Mouse (Mus musculus): ENCODE results near the gene Itgb3. TPM values are rescaled to one million over a fixed set of nuclear protein-coding genes. Genes with fewer than 3 reads are reported as not detected.

The Itgb3 gene
- polyA plus RNA-seq, 1 experiment = 25.6 TPM

GRCm38 (mm10) chr11:104673412-104673811, 65.6 kb downstream of the Itgb3 start:
- WGBS = 91% methylated on average over 4 of the region's 4 CpGs
- no peak overlapping the region for H3K27ac ChIP-seq (ENCODE audit: insufficient read depth, low read length)
- no peaks in the 10 kb centered on the region for H3K27me3 ChIP-seq (ENCODE audit: control insufficient read depth, insufficient read depth, low read length)
- TF ChIP-seq POLR2A (IDR thresholded peaks at IDR 0.05; ENCODE audit: low read depth, low read length) = no peak
- TF ChIP-seq CTCF (IDR thresholded peaks at IDR 0.05; ENCODE audit: extremely low read depth, insufficient read depth, insufficient read length, insufficient replicate concordance) = no peak
- H3K4me3 ChIP-seq (ENCODE audit: extremely low read depth, insufficient read depth, insufficient read length) = no peak overlapping the region
- no peaks in the 10 kb centered on the region for H3K4me1 ChIP-seq (ENCODE audit: control insufficient read depth, insufficient read depth, insufficient read length)
- H3K36me3 ChIP-seq (ENCODE audit: control insufficient read depth, insufficient read depth, low read length) = no peaks in the 10 kb centered on the region
- DNase-seq (ENCODE audit: low read depth in 1 of 2, low spot score in 2 of 2) = no peak

DNA sequence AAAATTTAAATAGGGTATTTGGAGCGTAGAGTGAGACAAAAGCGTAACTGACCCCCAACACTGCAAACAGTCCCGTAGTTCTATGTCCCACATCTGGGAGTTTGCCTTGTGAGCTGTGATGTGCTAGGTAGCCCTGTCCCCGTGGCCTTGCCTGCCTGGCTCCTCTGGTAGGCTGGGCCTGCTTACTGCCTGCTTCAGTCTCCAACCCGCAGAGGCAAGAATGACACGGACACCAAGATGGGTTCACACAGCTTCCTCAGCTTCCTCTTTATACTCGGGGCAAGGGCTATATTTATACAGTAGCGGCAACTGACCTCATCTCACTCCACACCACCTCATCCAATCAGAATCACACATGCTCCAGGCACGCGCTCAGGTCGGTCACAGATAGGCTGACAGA, 67.0 kb downstream of the Itgb3 start:
- Histone ChIP-seq H3K4me3 (ENCODE audit: extremely low read depth, insufficient read depth, insufficient read length) (no peak overlapping the region), H3K27ac (ENCODE audit: insufficient read depth, low read length) (no peak overlapping the region), H3K4me1 (ENCODE audit: control insufficient read depth, insufficient read depth, insufficient read length) (no peaks in the 10 kb centered on the region), H3K36me3 (ENCODE audit: control insufficient read depth, insufficient read depth, low read length) (no peaks in the 10 kb centered on the region), H3K27me3 (ENCODE audit: control insufficient read depth, insufficient read depth, low read length) (no peaks in the 10 kb centered on the region)
- no peak for DNase-seq (ENCODE audit: low read depth in 1 of 2, low spot score in 2 of 2)
- TF ChIP-seq CTCF (IDR thresholded peaks at IDR 0.05; ENCODE audit: extremely low read depth, insufficient read depth, insufficient read length, insufficient replicate concordance) (no peak), POLR2A (IDR thresholded peaks at IDR 0.05; ENCODE audit: low read depth, low read length) (no peak)
- 76% methylated on average over 11 of the region's 11 CpGs for WGBS

GRCm38 (mm10) chr11:104685548-104685947, 77.7 kb downstream of the Itgb3 start, which contains the start of gene Gm11639:
Gene Gm11639, plus strand, starts transcription at chr11:104685707.
- 68% methylated on average over 23 of the region's 23 CpGs for WGBS
- Histone ChIP-seq H3K36me3 (ENCODE audit: control insufficient read depth, insufficient read depth, low read length) (no peaks in the 10 kb centered on the region), H3K27me3 (ENCODE audit: control insufficient read depth, insufficient read depth, low read length) (no peaks in the 10 kb centered on the region), H3K27ac (ENCODE audit: insufficient read depth, low read length) (no peak within 1 kb of the TSS), H3K4me3 (ENCODE audit: extremely low read depth, insufficient read depth, insufficient read length) (no peak within 1 kb of the TSS), H3K4me1 (ENCODE audit: control insufficient read depth, insufficient read depth, insufficient read length) (no peaks in the 10 kb centered on the region; the same call in 1 of the 2 replicates)
- no peak for DNase-seq (ENCODE audit: low read depth in 1 of 2, low spot score in 2 of 2)
- TF ChIP-seq CTCF (IDR thresholded peaks at IDR 0.05; ENCODE audit: extremely low read depth, insufficient read depth, insufficient read length, insufficient replicate concordance) = no peak

DNA sequence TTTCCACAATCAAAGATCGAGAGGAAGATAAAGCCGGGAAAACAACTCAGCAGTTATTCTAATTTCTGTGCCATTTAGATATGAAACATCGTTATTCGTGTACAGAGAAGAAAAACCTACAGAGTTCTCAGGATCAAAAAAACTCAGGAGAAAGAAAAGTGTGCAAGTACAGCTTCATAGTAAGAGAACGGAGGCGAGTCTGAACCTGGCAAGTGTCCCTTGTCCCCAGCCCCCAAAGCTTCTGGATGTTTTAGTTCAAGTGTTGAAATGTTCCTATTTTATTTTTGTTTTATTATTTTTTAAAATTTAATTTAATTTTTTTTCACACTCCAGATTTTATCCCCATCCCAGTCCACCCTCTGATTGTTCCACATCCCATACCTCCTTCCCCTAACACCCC, 85.4 kb downstream of the Itgb3 start:
- TF ChIP-seq CTCF (IDR thresholded peaks at IDR 0.05; ENCODE audit: extremely low read depth, insufficient read depth, insufficient read length, insufficient replicate concordance) = no peak
- TF ChIP-seq POLR2A (IDR thresholded peaks at IDR 0.05; ENCODE audit: low read depth, low read length) = no peak
- Histone ChIP-seq H3K27me3 (ENCODE audit: control insufficient read depth, insufficient read depth, low read length) (no peaks in the 10 kb centered on the region), H3K4me3 (ENCODE audit: extremely low read depth, insufficient read depth, insufficient read length) (no peak overlapping the region), H3K27ac (ENCODE audit: insufficient read depth, low read length) (no peak overlapping the region), H3K36me3 (ENCODE audit: control insufficient read depth, insufficient read depth, low read length) (no peaks in the 10 kb centered on the region), H3K4me1 (ENCODE audit: control insufficient read depth, insufficient read depth, insufficient read length) (no peaks in the 10 kb centered on the region)
- WGBS = 92% methylated on average over 6 of the region's 6 CpGs
- DNase-seq (ENCODE audit: low read depth in 1 of 2, low spot score in 2 of 2) = no peak

- no peak for TF ChIP-seq CTCF (IDR thresholded peaks at IDR 0.05; ENCODE audit: extremely low read depth, insufficient read depth, insufficient read length, insufficient replicate concordance)
- no peak for DNase-seq (ENCODE audit: low read depth in 1 of 2, low spot score in 2 of 2)
- H3K4me1 ChIP-seq (ENCODE audit: control insufficient read depth, insufficient read depth, insufficient read length) = peaks cover 4% of the 10 kb centered on the region; the same call in 1 of the 2 replicates
- H3K36me3 ChIP-seq (ENCODE audit: control insufficient read depth, insufficient read depth, low read length) = no peaks in the 10 kb centered on the region
- H3K4me3 ChIP-seq (ENCODE audit: extremely low read depth, insufficient read depth, insufficient read length) = no peak overlapping the region
- 81% methylated on average over 15 of the region's 15 CpGs for WGBS
- no peaks in the 10 kb centered on the region for H3K27me3 ChIP-seq (ENCODE audit: control insufficient read depth, insufficient read depth, low read length)
- no peak overlapping the region for H3K27ac ChIP-seq (ENCODE audit: insufficient read depth, low read length)
These were observed 96.3 kb downstream of the Itgb3 start for GRCm38 (mm10) chr11:104704097-104704496.

- Histone ChIP-seq H3K27me3 (ENCODE audit: control insufficient read depth, insufficient read depth, low read length) (no peaks in the 10 kb centered on the region), H3K27ac (ENCODE audit: insufficient read depth, low read length) (no peak overlapping the region), H3K4me1 (ENCODE audit: control insufficient read depth, insufficient read depth, insufficient read length) (peaks cover 4% of the 10 kb centered on the region; the same call in 1 of the 2 replicates), H3K4me3 (ENCODE audit: extremely low read depth, insufficient read depth, insufficient read length) (no peak overlapping the region), H3K36me3 (ENCODE audit: control insufficient read depth, insufficient read depth, low read length) (no peaks in the 10 kb centered on the region)
- no peak for DNase-seq (ENCODE audit: low read depth in 1 of 2, low spot score in 2 of 2)
- 86% methylated on average over 2 of the region's 2 CpGs for WGBS
- TF ChIP-seq POLR2A (IDR thresholded peaks at IDR 0.05; ENCODE audit: low read depth, low read length) (no peak), CTCF (IDR thresholded peaks at IDR 0.05; ENCODE audit: extremely low read depth, insufficient read depth, insufficient read length, insufficient replicate concordance) (no peak)
These were observed 99.3 kb downstream of the Itgb3 start for GRCm38 (mm10) chr11:104707084-104707483.

Other genes with a start within 250 kb of the Itgb3 start
- gene Kansl1, start 139.1 kb upstream of the Itgb3 start, polyA plus RNA-seq (2012; rRNA removed) = 93.0 and 120 TPM in 2 replicates
- gene Cdc27, start 57.4 kb upstream of the Itgb3 start, polyA plus RNA-seq (2012; rRNA removed) = 3.2 and 3.4 TPM in 2 replicates
- 10.5 and 12.0 TPM in 2 replicates for gene Myl4, start 57.3 kb upstream of the Itgb3 start, polyA plus RNA-seq (2012; rRNA removed)
- gene Gm11639, start 77.7 kb downstream of the Itgb3 start, polyA plus RNA-seq (2012; rRNA removed) = not detected in 2 replicates

Measured in spleen, adult 2 months (tissue).